Mouse (Mus musculus): ENCODE measurements around the gene Scyl1. TPM values are rescaled to one million over a fixed set of nuclear protein-coding genes. Genes with fewer than 3 reads are reported as not detected.

Scyl1 gene
- polyA plus RNA-seq, 1 experiment from 2014 or later: 25.2 TPM

- Histone ChIP-seq H3K9ac (no peak overlapping the region; the same call in 1 of the 2 replicates), H3K27ac (no peak overlapping the region), H3K4me1 (replicated peaks) (peaks cover 28% of the 10 kb centered on the region), H3K4me3 (replicated peaks) (no peak overlapping the region), H3K36me3 (peaks cover 7% of the 10 kb centered on the region), H3K4me2 (no peak overlapping the region), H3K27me3 (peaks cover 48% of the 10 kb centered on the region), H3K9me3 (replicated peaks) (no peaks in the 10 kb centered on the region)
- DNase-seq (no peak), ATAC-seq (ENCODE audit: low read depth) (no peak)
- WGBS (ENCODE audit: insufficient replicate concordance): 64% methylated on average over 9 of the region's 9 CpGs
Measured at GRCm38 (mm10) chr19:5734325-5734724, 36.9 kb downstream of the Scyl1 start.

DNA sequence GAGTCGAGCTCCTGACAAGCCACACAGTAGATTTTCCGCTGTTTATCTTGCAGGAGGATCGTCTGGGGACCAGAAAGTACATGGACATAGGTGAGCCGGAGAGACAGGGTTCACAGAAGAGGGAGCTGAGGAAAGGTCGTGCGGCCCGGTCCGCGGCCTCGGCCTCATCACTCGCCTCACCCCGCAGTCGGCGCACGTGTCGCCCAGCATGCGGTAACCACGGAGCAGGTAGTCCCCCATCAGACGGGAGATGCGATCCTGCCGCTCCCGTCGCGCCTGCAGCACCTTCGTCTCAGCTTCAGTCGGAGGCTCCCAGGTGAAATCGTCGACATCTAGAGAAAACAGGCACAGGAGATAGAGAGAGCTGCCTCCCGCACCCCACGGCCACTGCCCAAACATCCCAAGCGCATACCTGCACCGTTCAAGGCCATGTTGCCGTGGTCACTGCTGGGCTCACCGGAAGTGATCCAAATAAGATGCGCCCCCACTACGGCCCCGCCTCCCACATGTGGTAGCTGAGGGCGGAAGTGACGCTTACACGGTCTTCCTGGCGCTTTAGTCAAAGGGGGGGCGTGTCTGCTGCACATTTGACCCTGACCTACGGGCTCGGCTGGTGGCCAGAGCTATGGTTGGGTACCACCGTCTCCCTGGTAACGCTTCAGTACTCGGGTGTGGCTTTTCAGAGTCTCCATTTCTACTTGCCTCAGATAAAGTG lies 39.8 kb downstream of the Scyl1 start:
- Histone ChIP-seq H3K9ac (peak overlapping the region; percentile 100), H3K4me1 (replicated peaks) (peaks cover 55% of the 10 kb centered on the region), H3K27ac (peak overlapping the region; percentile 71), H3K9me3 (replicated peaks) (no peaks in the 10 kb centered on the region), H3K27me3 (peaks cover 25% of the 10 kb centered on the region), H3K4me3 (replicated peaks) (peak overlapping the region; percentile 99), H3K4me2 (peak overlapping the region; percentile 91), H3K36me3 (peaks cover 12% of the 10 kb centered on the region)
- peak; percentile 87 for DNase-seq
- peak; percentile 41 for ATAC-seq (ENCODE audit: low read depth)
- WGBS (ENCODE audit: insufficient replicate concordance): 1% methylated on average over 47 of the region's 47 CpGs

GRCm38 (mm10) chr19:5730314-5731186 lies 40.7 kb downstream of the Scyl1 start:
- H3K36me3 ChIP-seq: peaks cover 12% of the 10 kb centered on the region
- no peak for DNase-seq
- no peaks in the 10 kb centered on the region for H3K9me3 ChIP-seq (replicated peaks)
- H3K4me3 ChIP-seq (replicated peaks): peak overlapping the region; percentile 99
- WGBS (ENCODE audit: insufficient replicate concordance): 73% methylated on average over 29 of the region's 29 CpGs
- H3K27me3 ChIP-seq: peaks cover 18% of the 10 kb centered on the region
- ATAC-seq (ENCODE audit: low read depth): no peak
- H3K9ac ChIP-seq: peak overlapping the region; percentile 100
- peaks cover 57% of the 10 kb centered on the region for H3K4me1 ChIP-seq (replicated peaks)
- peak overlapping the region; percentile 99 for H3K27ac ChIP-seq
- peak overlapping the region; percentile 91 for H3K4me2 ChIP-seq

DNA sequence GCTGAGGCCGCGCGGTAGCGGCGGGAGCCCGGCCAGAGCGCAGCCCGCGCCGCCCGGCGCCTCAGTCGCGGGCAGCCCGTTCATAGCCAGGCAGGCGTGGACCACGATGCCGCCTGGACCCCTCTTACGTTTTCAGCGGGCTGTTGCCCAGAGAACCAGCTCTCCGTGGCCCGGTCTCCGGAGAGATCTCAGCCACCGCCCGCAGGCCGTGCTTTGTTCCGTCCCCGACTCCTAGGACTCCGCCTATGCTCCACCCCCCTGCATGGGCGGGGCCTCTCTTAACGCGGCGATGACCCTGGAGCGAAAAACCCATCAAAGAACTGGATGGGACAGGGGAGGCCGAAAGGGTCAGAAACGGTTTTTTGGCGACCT lies 41.8 kb downstream of the Scyl1 start, which contains the start of gene Fam89b:
Gene Fam89b, minus strand, starts transcription at position 210 of the 372 bp plus-strand sequence.
- peaks cover 12% of the 10 kb centered on the region for H3K36me3 ChIP-seq
- H3K9ac ChIP-seq: peak within 1 kb of the TSS; percentile 100
- DNase-seq (peak; percentile 87), ATAC-seq (ENCODE audit: low read depth) (peak; percentile 55)
- H3K9me3 ChIP-seq (replicated peaks): no peaks in the 10 kb centered on the region
- H3K27me3 ChIP-seq: peaks cover 7% of the 10 kb centered on the region
- under 1% methylated on average over 37 of the region's 37 CpGs for WGBS (ENCODE audit: insufficient replicate concordance)
- peak within 1 kb of the TSS; percentile 99 for H3K4me3 ChIP-seq (replicated peaks)
- peak within 1 kb of the TSS; percentile 91 for H3K4me2 ChIP-seq
- peaks cover 63% of the 10 kb centered on the region for H3K4me1 ChIP-seq (replicated peaks)
- peak within 1 kb of the TSS; percentile 99 for H3K27ac ChIP-seq

DNA sequence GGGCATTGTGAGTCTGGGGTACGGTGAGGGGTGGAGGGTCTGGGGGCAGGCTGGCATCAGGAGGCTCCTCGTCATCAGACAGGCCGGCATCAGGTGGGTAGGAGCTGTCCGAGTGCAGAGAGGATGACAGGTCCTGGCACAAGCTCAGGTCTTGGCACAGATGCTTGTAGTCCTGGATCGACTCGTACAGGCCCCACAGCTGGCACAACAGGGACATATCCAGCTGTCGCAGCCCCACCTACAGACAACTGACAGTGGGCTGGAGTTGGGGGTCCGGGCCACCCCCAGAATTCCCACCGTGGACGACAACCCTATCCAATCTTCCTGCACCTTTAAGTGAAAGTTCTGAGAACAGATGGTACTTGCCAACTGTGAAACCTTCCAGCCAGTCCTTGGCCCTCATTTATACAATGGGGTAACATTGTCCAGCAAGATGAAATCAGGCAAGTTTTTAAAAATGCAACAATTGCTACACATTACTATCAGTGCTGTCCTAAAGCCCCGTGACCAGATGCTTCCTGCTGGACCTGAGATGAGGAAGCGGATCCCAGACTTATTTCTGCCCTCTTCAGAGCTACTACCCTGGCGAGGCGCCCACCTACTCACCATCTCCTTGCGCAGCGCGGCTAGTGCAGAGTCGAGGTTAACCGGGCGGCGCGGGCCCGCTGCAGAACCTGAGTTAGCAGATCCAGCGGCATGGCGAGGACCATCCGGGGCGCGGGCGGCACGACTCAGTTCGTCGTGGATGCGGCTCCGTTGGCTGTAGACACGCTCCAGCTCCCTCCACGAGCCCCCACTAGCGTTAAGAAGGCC lies 42.4 kb downstream of the Scyl1 start:
- Histone ChIP-seq H3K36me3 (peaks cover 18% of the 10 kb centered on the region), H3K4me3 (replicated peaks) (peak overlapping the region; percentile 99), H3K9me3 (replicated peaks) (no peaks in the 10 kb centered on the region), H3K4me1 (replicated peaks) (peaks cover 69% of the 10 kb centered on the region), H3K4me2 (peak overlapping the region; percentile 91), H3K9ac (peak overlapping the region; percentile 100), H3K27me3 (peaks cover 3% of the 10 kb centered on the region), H3K27ac (peak overlapping the region; percentile 99)
- WGBS (ENCODE audit: insufficient replicate concordance): 11% methylated on average over 37 of the region's 37 CpGs
- ATAC-seq (ENCODE audit: low read depth): no peak
- DNase-seq: no peak

DNA sequence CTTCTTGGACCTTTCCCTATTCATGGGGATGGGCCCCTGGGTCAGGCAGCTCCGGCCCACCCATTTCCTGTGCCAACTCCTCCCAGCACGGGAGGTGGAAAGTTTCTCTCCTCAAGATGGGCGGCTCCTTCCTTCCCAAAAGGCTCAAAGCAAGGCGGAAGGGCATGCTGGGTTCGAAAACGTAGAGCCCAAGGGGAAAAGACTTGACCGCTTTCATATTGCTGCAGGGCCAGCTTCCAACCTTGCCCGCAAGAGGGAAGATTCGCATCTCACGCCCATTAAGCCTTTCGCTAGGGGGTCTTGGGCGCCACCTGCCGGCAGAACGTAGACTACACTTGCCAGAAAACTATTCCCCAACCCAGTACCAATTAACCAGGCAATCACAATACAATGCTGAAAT lies 43.5 kb downstream of the Scyl1 start:
- Histone ChIP-seq H3K9me3 (replicated peaks) (no peaks in the 10 kb centered on the region), H3K27me3 (no peaks in the 10 kb centered on the region), H3K27ac (peak overlapping the region; percentile 99), H3K9ac (peak overlapping the region; percentile 100), H3K4me3 (replicated peaks) (peak overlapping the region; percentile 99), H3K4me1 (replicated peaks) (peaks cover 80% of the 10 kb centered on the region), H3K4me2 (peak overlapping the region; percentile 91), H3K36me3 (peaks cover 29% of the 10 kb centered on the region)
- 2% methylated on average over 14 of the region's 14 CpGs for WGBS (ENCODE audit: insufficient replicate concordance)
- DNase-seq (peak; percentile 81), ATAC-seq (ENCODE audit: low read depth) (no peak)

DNA sequence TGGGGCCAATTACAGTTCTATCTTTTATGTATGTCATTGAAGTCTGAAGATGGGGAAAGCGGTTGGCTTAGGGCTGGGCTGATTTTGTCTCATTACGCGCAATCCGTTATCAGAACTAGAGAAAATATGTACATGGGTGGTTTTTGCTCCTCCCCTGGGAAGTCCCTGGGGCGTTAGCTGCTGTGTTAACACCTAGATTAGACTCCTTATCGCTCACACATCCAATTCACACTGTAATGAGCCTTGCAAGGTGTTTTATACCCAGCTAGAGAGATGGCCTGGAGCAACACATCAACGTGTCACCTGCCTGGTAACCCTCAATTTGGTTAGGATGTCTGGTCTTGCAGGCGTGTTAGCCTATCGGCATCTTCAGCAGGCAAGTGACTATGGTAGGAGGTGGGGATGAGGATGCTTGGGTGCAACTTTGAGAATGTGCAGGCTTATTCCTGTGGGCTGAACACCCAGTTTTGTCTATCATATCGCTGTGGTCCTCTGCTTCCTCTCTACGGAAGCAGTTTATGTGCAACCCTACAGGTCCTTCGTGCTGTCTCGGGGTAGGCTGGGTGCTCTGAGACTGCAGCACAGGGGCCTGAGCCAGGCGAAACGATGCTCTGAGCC lies 44.1 kb downstream of the Scyl1 start:
- no peaks in the 10 kb centered on the region for H3K27me3 ChIP-seq
- peak overlapping the region; percentile 91 for H3K4me2 ChIP-seq
- peak overlapping the region; percentile 99 for H3K27ac ChIP-seq
- peak overlapping the region; percentile 99 for H3K4me3 ChIP-seq (replicated peaks)
- peaks cover 84% of the 10 kb centered on the region for H3K4me1 ChIP-seq (replicated peaks)
- H3K9ac ChIP-seq: peak overlapping the region; percentile 100
- WGBS (ENCODE audit: insufficient replicate concordance): 12% methylated on average over 15 of the region's 15 CpGs
- ATAC-seq (ENCODE audit: low read depth): peak; percentile 62
- H3K9me3 ChIP-seq (replicated peaks): no peaks in the 10 kb centered on the region
- peaks cover 36% of the 10 kb centered on the region for H3K36me3 ChIP-seq
- DNase-seq: peak; percentile 80

- Histone ChIP-seq H3K4me3 (replicated peaks) (peak within 1 kb of the TSS; percentile 99), H3K4me1 (replicated peaks) (peaks cover 84% of the 10 kb centered on the region), H3K9ac (peak within 1 kb of the TSS; percentile 100), H3K9me3 (replicated peaks) (no peaks in the 10 kb centered on the region), H3K36me3 (peaks cover 47% of the 10 kb centered on the region), H3K4me2 (peak within 1 kb of the TSS; percentile 91), H3K27me3 (no peaks in the 10 kb centered on the region), H3K27ac (peak within 1 kb of the TSS; percentile 99)
- peak; percentile 25 for ATAC-seq (ENCODE audit: low read depth)
- 2% methylated on average over 49 of the region's 49 CpGs for WGBS (ENCODE audit: insufficient replicate concordance)
- peak; percentile 64 for DNase-seq
Measured at GRCm38 (mm10) chr19:5725767-5726515, 45.3 kb downstream of the Scyl1 start, which contains the start of gene Ehbp1l1. Ehbp1l1 (minus strand) TSS chr19:5726317.

DNA sequence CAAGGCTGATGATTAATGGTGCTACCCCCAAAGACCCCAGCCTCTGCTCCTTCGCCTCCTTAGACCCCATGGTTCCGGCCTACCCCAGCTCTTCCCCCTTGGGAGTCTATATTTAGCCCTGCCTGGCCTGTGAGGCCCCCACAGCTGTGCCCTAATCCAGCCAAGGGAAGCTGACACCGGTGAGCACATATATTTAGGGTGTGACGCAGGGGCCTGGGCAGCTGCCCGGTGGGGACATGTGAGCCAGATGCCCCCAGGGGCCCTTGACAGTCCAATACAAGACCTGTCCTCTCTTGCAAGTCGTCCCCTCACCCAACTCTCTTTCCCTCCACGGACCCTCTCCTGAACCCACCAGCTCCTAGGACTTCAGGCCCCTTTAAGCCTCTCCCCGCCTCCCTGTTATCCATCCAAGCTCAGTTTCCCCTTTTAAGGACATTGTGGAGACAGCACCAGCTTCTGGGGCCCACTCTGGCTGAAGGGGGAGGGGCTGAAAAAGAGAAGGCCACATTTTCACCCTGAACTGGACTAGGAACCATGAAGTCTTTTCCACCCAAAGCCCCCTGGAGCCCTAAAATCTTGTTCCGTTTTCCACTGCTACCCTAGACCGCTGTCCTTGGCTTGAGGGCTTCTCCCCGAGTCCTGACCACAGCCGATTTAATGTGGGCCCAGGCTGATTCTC lies 46.1 kb downstream of the Scyl1 start:
- Histone ChIP-seq H3K4me1 (replicated peaks) (peaks cover 84% of the 10 kb centered on the region), H3K9ac (peak overlapping the region; percentile 100), H3K9me3 (replicated peaks) (no peaks in the 10 kb centered on the region), H3K36me3 (peaks cover 51% of the 10 kb centered on the region), H3K27me3 (no peaks in the 10 kb centered on the region), H3K4me2 (peak overlapping the region; percentile 91), H3K4me3 (replicated peaks) (peak overlapping the region; percentile 99), H3K27ac (peak overlapping the region; percentile 99)
- WGBS (ENCODE audit: insufficient replicate concordance): 7% methylated on average over 12 of the region's 12 CpGs
- DNase-seq: peak; percentile 38
- ATAC-seq (ENCODE audit: low read depth): peak; percentile 7

All from liver, embryonic 13.5 days (tissue).